Mouse (Mus musculus) liver, embryonic 16.5 days (tissue): Measurements from ENCODE around the gene Mknk2. TPM values are rescaled to one million over a fixed set of nuclear protein-coding genes. Genes with fewer than 3 reads are reported as not detected.
A peak's percentile ranks its signal among the peaks of the same experiment; 100 is the strongest.

ENCODE experiments used
- ATAC-seq: fragments of 200-750 bp; cut with Nextera tagmentation; 2 replicates; pipeline ENCODE4 v1.8.0; 2017; ENCODE audit warnings: low read depth, mild to moderate bottlenecking, moderate number of reproducible peaks, moderate library complexity
- H3K27ac ChIP-seq: fragments of 300-500 bp; sonication (generic); 2 replicates; pipeline ENCODE4 v1.5.1; 2014; ENCODE audit warnings: mild to moderate bottlenecking, low read length
- H3K27me3 ChIP-seq: fragments of 300-500 bp; sonication (generic); 2 replicates; pipeline ENCODE4 v1.6.1; 2014; ENCODE audit warnings: low read depth, low read length, mixed read lengths; ENCODE audit not compliant: control insufficient read depth, insufficient read depth
- H3K36me3 ChIP-seq: fragments of 300-500 bp; sonication (generic); 2 replicates; pipeline ENCODE4 v1.6.1; 2014; ENCODE audit warnings: mild to moderate bottlenecking; ENCODE audit not compliant: control insufficient read depth, insufficient read depth
- H3K4me1 ChIP-seq: fragments of 300-500 bp; sonication (generic); 2 replicates; pipeline ENCODE4 v1.6.1; 2014; ENCODE audit warnings: low read depth, low read length, mixed read lengths; ENCODE audit not compliant: control insufficient read depth
- H3K4me2 ChIP-seq: fragments of 300-500 bp; sonication (generic); 2 replicates; pipeline ENCODE4 v1.6.1; 2014; ENCODE audit warnings: low read depth, low read length, mixed read lengths
- H3K4me3 ChIP-seq: fragments of 300-500 bp; sonication (generic); 2 replicates; pipeline ENCODE4 v1.5.1; 2014; ENCODE audit warnings: low read depth, mild to moderate bottlenecking, low read length
- H3K9ac ChIP-seq: fragments of 300-500 bp; sonication (generic); 2 replicates; pipeline ENCODE4 v1.6.1; 2014; ENCODE audit warnings: low read depth, low read length
- H3K9me3 ChIP-seq: fragments of 300-500 bp; sonication (generic); replicated peaks from 2 replicates; pipeline ENCODE4 v1.6.1; 2016; ENCODE audit warnings: low read length; ENCODE audit not compliant: control insufficient read depth
- WGBS: fragments of 180-500 bp; shearing (Covaris S2); extraction: QIAGEN DNeasy Blood & Tissue Kit; methylation state at CpG from one replicate; pipeline ENCODE4 v1.1.7; 2014; ENCODE audit not compliant: insufficient replicate concordance; 5-methylcytosine and 5-hydroxymethylcytosine counted together
- polyA plus RNA-seq: library from polyadenylated mRNA; unstranded; fragments of >200 nt; fragmentation: Nextera tagmentation; extraction: Ambion mirVana; gene quantifications from 2 replicates; pipeline ENCODE4 v1.2.1, GENCODE M21; 2015

Mknk2 gene
- polyA plus RNA-seq, 1 experiment from 2014 or later: 54.4 TPM

GRCm38 (mm10) chr10:80683647-80684046 is 5.7 kb upstream of the Mknk2 start:
- no peaks in the 10 kb centered on the region for H3K9me3 ChIP-seq
- no peak overlapping the region for H3K4me3 ChIP-seq
- H3K4me1 ChIP-seq: peaks cover 40% of the 10 kb centered on the region
- H3K9ac ChIP-seq: peak overlapping the region; percentile 7; the same call in 1 of the 2 replicates
- no peaks in the 10 kb centered on the region for H3K27me3 ChIP-seq
- peaks cover 11% of the 10 kb centered on the region for H3K36me3 ChIP-seq
- WGBS: 80% methylated on average over 1 of the region's 1 CpGs
- ATAC-seq: no peak
- H3K4me2 ChIP-seq: no peak overlapping the region
- H3K27ac ChIP-seq: peak overlapping the region; percentile 88

- peak overlapping the region; percentile 24 for H3K27ac ChIP-seq
- no peak overlapping the region for H3K4me2 ChIP-seq
- H3K27me3 ChIP-seq: no peaks in the 10 kb centered on the region
- H3K9me3 ChIP-seq: no peaks in the 10 kb centered on the region
- H3K4me1 ChIP-seq: peaks cover 57% of the 10 kb centered on the region
- peaks cover 9% of the 10 kb centered on the region for H3K36me3 ChIP-seq
- 77% methylated on average over 6 of the region's 6 CpGs for WGBS
- no peak overlapping the region for H3K9ac ChIP-seq
- no peak overlapping the region for H3K4me3 ChIP-seq
- no peak for ATAC-seq
These were observed 4.1 kb upstream of the Mknk2 start for GRCm38 (mm10) chr10:80682003-80682402.

GRCm38 (mm10) chr10:80680260-80680696 is 2.4 kb upstream of the Mknk2 start:
- peak overlapping the region; percentile 17; the same call in 1 of the 2 replicates for H3K9ac ChIP-seq
- H3K4me1 ChIP-seq: peaks cover 54% of the 10 kb centered on the region
- H3K27me3 ChIP-seq: no peaks in the 10 kb centered on the region
- no peak overlapping the region for H3K4me2 ChIP-seq
- 59% methylated on average over 2 of the region's 2 CpGs for WGBS
- H3K9me3 ChIP-seq: no peaks in the 10 kb centered on the region
- ATAC-seq: no peak
- H3K27ac ChIP-seq: peak overlapping the region; percentile 100
- no peaks in the 10 kb centered on the region for H3K36me3 ChIP-seq
- no peak overlapping the region for H3K4me3 ChIP-seq

- peak overlapping the region; percentile 73 for H3K9ac ChIP-seq
- H3K4me2 ChIP-seq: 0 out of 2 replicates have a peak overlapping the region, but pooled peaks have one; percentile 80
- peaks cover 55% of the 10 kb centered on the region for H3K4me1 ChIP-seq
- no peaks in the 10 kb centered on the region for H3K27me3 ChIP-seq
- H3K27ac ChIP-seq: peak overlapping the region; percentile 100
- no peak overlapping the region for H3K4me3 ChIP-seq
- H3K36me3 ChIP-seq: no peaks in the 10 kb centered on the region
- no peaks in the 10 kb centered on the region for H3K9me3 ChIP-seq
- WGBS: 52% methylated on average over 9 of the region's 9 CpGs
- no peak for ATAC-seq
These were observed 1.8 kb upstream of the Mknk2 start for GRCm38 (mm10) chr10:80679556-80680259.

- H3K9ac ChIP-seq: peak overlapping the region; percentile 73
- H3K4me3 ChIP-seq: peak overlapping the region; percentile 93
These were observed 877 bp upstream of the Mknk2 start for GRCm38 (mm10) chr10:80678601-80679377.

GRCm38 (mm10) chr10:80677128-80677875 is 610 bp downstream of the Mknk2 start:
- H3K36me3 ChIP-seq: no peaks in the 10 kb centered on the region
- peak overlapping the region; percentile 93 for H3K4me3 ChIP-seq
- ATAC-seq: no peak
- H3K9me3 ChIP-seq: no peaks in the 10 kb centered on the region
- peaks cover 69% of the 10 kb centered on the region for H3K4me1 ChIP-seq
- H3K27me3 ChIP-seq: no peaks in the 10 kb centered on the region
- peak overlapping the region; percentile 80 for H3K4me2 ChIP-seq
- peak overlapping the region; percentile 73 for H3K9ac ChIP-seq
- H3K27ac ChIP-seq: peak overlapping the region; percentile 100
- WGBS: 4% methylated on average over 9 of the region's 9 CpGs

More at GRCm38 (mm10) chr10:80678601-80679377, 877 bp upstream of the Mknk2 start:
- WGBS: 20% methylated on average over 10 of the region's 10 CpGs
- no peak for ATAC-seq
- Histone ChIP-seq H3K27ac (peak overlapping the region; percentile 100), H3K4me2 (peak overlapping the region; percentile 80), H3K27me3 (no peaks in the 10 kb centered on the region), H3K4me1 (peaks cover 55% of the 10 kb centered on the region), H3K9me3 (no peaks in the 10 kb centered on the region), H3K36me3 (no peaks in the 10 kb centered on the region)

- H3K36me3 ChIP-seq: peaks cover 6% of the 10 kb centered on the region
These were observed 1.5 kb downstream of the Mknk2 start for GRCm38 (mm10) chr10:80676198-80676928.

More at GRCm38 (mm10) chr10:80676198-80676928, 1.5 kb downstream of the Mknk2 start:
- no peaks in the 10 kb centered on the region for H3K9me3 ChIP-seq
- H3K27ac ChIP-seq: peak overlapping the region; percentile 100
- under 1% methylated on average over 63 of the region's 78 CpGs for WGBS
- ATAC-seq: peak; percentile 83
- peak overlapping the region; percentile 93 for H3K4me3 ChIP-seq
- H3K9ac ChIP-seq: peak overlapping the region; percentile 97
- H3K4me2 ChIP-seq: peak overlapping the region; percentile 80
- H3K27me3 ChIP-seq: no peaks in the 10 kb centered on the region
- peaks cover 70% of the 10 kb centered on the region for H3K4me1 ChIP-seq
